Mouse (Mus musculus): Measurements from ENCODE around the gene Ndufs7. TPM values are rescaled to one million over a fixed set of nuclear protein-coding genes. Genes with fewer than 3 reads are reported as not detected.

Gene Ndufs7
- polyA plus RNA-seq, 1 experiment from 2014 or later, result 368 TPM

- Histone ChIP-seq H3K27me3 (replicated peaks) (no peaks in the 10 kb centered on the region), H3K27ac (replicated peaks) (no peak overlapping the region), H3K9me3 (replicated peaks) (no peaks in the 10 kb centered on the region), H3K4me2 (no peak overlapping the region), H3K36me3 (peaks cover 70% of the 10 kb centered on the region), H3K4me1 (peaks cover 9% of the 10 kb centered on the region), H3K9ac (replicated peaks) (no peak overlapping the region), H3K4me3 (replicated peaks) (no peak overlapping the region)
- no peak for ATAC-seq (ENCODE audit: low FRiP score)
- WGBS, result 73% methylated on average over 14 of the region's 15 CpGs
Observed at GRCm38 (mm10) chr10:80285222-80286070, 36.5 kb downstream of the Ndufs7 start.

- no peak for ATAC-seq (ENCODE audit: low FRiP score)
- H3K27ac ChIP-seq (replicated peaks), result no peak overlapping the region
- peaks cover 8% of the 10 kb centered on the region for H3K4me1 ChIP-seq
- no peak overlapping the region for H3K4me3 ChIP-seq (replicated peaks)
- no peaks in the 10 kb centered on the region for H3K27me3 ChIP-seq (replicated peaks)
- WGBS, result 93% methylated on average over 12 of the region's 12 CpGs
- no peaks in the 10 kb centered on the region for H3K9me3 ChIP-seq (replicated peaks)
- H3K36me3 ChIP-seq, result peaks cover 45% of the 10 kb centered on the region
- H3K4me2 ChIP-seq, result no peak overlapping the region
- H3K9ac ChIP-seq (replicated peaks), result no peak overlapping the region
Observed at GRCm38 (mm10) chr10:80288097-80288496, 39.2 kb downstream of the Ndufs7 start.

GRCm38 (mm10) chr10:80288657-80289056 lies 39.7 kb downstream of the Ndufs7 start:
- Histone ChIP-seq H3K27ac (replicated peaks) (no peak overlapping the region), H3K27me3 (replicated peaks) (no peaks in the 10 kb centered on the region), H3K9me3 (replicated peaks) (no peaks in the 10 kb centered on the region), H3K9ac (replicated peaks) (no peak overlapping the region), H3K36me3 (peaks cover 40% of the 10 kb centered on the region), H3K4me2 (no peak overlapping the region), H3K4me1 (peaks cover 14% of the 10 kb centered on the region), H3K4me3 (replicated peaks) (no peak overlapping the region)
- no peak for ATAC-seq (ENCODE audit: low FRiP score)
- 74% methylated on average over 8 of the region's 8 CpGs for WGBS

GRCm38 (mm10) chr10:80292251-80293146 lies 43.6 kb downstream of the Ndufs7 start, which contains the start of gene Rps15:
TSS of gene Rps15 (plus strand) at chr10:80292453.
- under 1% methylated on average over 72 of the region's 72 CpGs for WGBS
- Histone ChIP-seq H3K4me2 (peak within 1 kb of the TSS; percentile 82), H3K9me3 (replicated peaks) (no peaks in the 10 kb centered on the region), H3K9ac (replicated peaks) (peak within 1 kb of the TSS; percentile 95), H3K4me3 (replicated peaks) (peak within 1 kb of the TSS; percentile 88), H3K36me3 (peaks cover 22% of the 10 kb centered on the region), H3K27me3 (replicated peaks) (no peaks in the 10 kb centered on the region), H3K27ac (replicated peaks) (peak within 1 kb of the TSS; percentile 94), H3K4me1 (peaks cover 52% of the 10 kb centered on the region)
- ATAC-seq (ENCODE audit: low FRiP score), result peak; percentile 77

- Histone ChIP-seq H3K9ac (replicated peaks) (peak overlapping the region; percentile 95), H3K27me3 (replicated peaks) (no peaks in the 10 kb centered on the region), H3K36me3 (peaks cover 16% of the 10 kb centered on the region), H3K4me2 (peak overlapping the region; percentile 82), H3K4me3 (replicated peaks) (peak overlapping the region; percentile 88), H3K27ac (replicated peaks) (peak overlapping the region; percentile 94; the same call in 1 of the 2 replicates), H3K9me3 (replicated peaks) (no peaks in the 10 kb centered on the region), H3K4me1 (peaks cover 60% of the 10 kb centered on the region)
- ATAC-seq (ENCODE audit: low FRiP score), result no peak
- 27% methylated on average over 14 of the region's 14 CpGs for WGBS
Observed at GRCm38 (mm10) chr10:80293325-80293724, 44.4 kb downstream of the Ndufs7 start.

GRCm38 (mm10) chr10:80294311-80294710 lies 45.4 kb downstream of the Ndufs7 start:
- Histone ChIP-seq H3K9ac (replicated peaks) (no peak overlapping the region), H3K4me3 (replicated peaks) (0 out of 2 replicates have a peak overlapping the region, but pooled peaks have one; percentile 88), H3K27me3 (replicated peaks) (no peaks in the 10 kb centered on the region), H3K36me3 (peaks cover 15% of the 10 kb centered on the region), H3K4me2 (0 out of 2 replicates have a peak overlapping the region, but pooled peaks have one; percentile 82), H3K4me1 (peaks cover 67% of the 10 kb centered on the region), H3K27ac (replicated peaks) (no peak overlapping the region), H3K9me3 (replicated peaks) (no peaks in the 10 kb centered on the region)
- no peak for ATAC-seq (ENCODE audit: low FRiP score)
- 81% methylated on average over 4 of the region's 4 CpGs for WGBS

GRCm38 (mm10) chr10:80294788-80295303 lies 45.9 kb downstream of the Ndufs7 start:
- WGBS, result 50% methylated on average over 7 of the region's 7 CpGs
- no peak for ATAC-seq (ENCODE audit: low FRiP score)
- Histone ChIP-seq H3K4me2 (0 out of 2 replicates have a peak overlapping the region, but pooled peaks have one; percentile 85), H3K36me3 (peaks cover 15% of the 10 kb centered on the region), H3K9me3 (replicated peaks) (no peaks in the 10 kb centered on the region), H3K27ac (replicated peaks) (peak overlapping the region; percentile 93), H3K27me3 (replicated peaks) (no peaks in the 10 kb centered on the region), H3K4me3 (replicated peaks) (no peak overlapping the region), H3K9ac (replicated peaks) (peak overlapping the region; percentile 29; the same call in 1 of the 2 replicates), H3K4me1 (peaks cover 70% of the 10 kb centered on the region)

GRCm38 (mm10) chr10:80295618-80296425 lies 46.9 kb downstream of the Ndufs7 start, which contains the start of gene Apc2:
TSS of gene Apc2 (plus strand) at chr10:80295977.
- ATAC-seq (ENCODE audit: low FRiP score), result peak; percentile 71
- WGBS, result under 1% methylated on average over 26 of the region's 26 CpGs
- peak within 1 kb of the TSS; percentile 93 for H3K27ac ChIP-seq (replicated peaks)

GRCm38 (mm10) chr10:80296824-80297223 lies 47.9 kb downstream of the Ndufs7 start:
- H3K9ac ChIP-seq (replicated peaks), result peak overlapping the region; percentile 58

More at GRCm38 (mm10) chr10:80295618-80296425, 46.9 kb downstream of the Ndufs7 start, which contains the start of gene Apc2:
- Histone ChIP-seq H3K36me3 (peaks cover 15% of the 10 kb centered on the region), H3K4me2 (peak within 1 kb of the TSS; percentile 85), H3K27me3 (replicated peaks) (no peaks in the 10 kb centered on the region), H3K9ac (replicated peaks) (peak within 1 kb of the TSS; percentile 58), H3K9me3 (replicated peaks) (no peaks in the 10 kb centered on the region), H3K4me3 (replicated peaks) (peak within 1 kb of the TSS; percentile 47), H3K4me1 (peaks cover 79% of the 10 kb centered on the region)

GRCm38 (mm10) chr10:80297526-80298133 lies 48.7 kb downstream of the Ndufs7 start:
- ATAC-seq (ENCODE audit: low FRiP score), result no peak
- peaks cover 90% of the 10 kb centered on the region for H3K4me1 ChIP-seq
- H3K27me3 ChIP-seq (replicated peaks), result no peaks in the 10 kb centered on the region
- H3K27ac ChIP-seq (replicated peaks), result peak overlapping the region; percentile 95
- no peaks in the 10 kb centered on the region for H3K9me3 ChIP-seq (replicated peaks)
- H3K4me2 ChIP-seq, result peak overlapping the region; percentile 85
- no peak overlapping the region for H3K4me3 ChIP-seq (replicated peaks)
- 69% methylated on average over 8 of the region's 8 CpGs for WGBS
- H3K36me3 ChIP-seq, result peaks cover 20% of the 10 kb centered on the region
- peak overlapping the region; percentile 58 for H3K9ac ChIP-seq (replicated peaks)

More at GRCm38 (mm10) chr10:80296824-80297223, 47.9 kb downstream of the Ndufs7 start:
- peak overlapping the region; percentile 95 for H3K27ac ChIP-seq (replicated peaks)
- 74% methylated on average over 5 of the region's 5 CpGs for WGBS
- peak overlapping the region; percentile 47 for H3K4me3 ChIP-seq (replicated peaks)
- H3K4me1 ChIP-seq, result peaks cover 86% of the 10 kb centered on the region
- peak overlapping the region; percentile 85 for H3K4me2 ChIP-seq
- no peaks in the 10 kb centered on the region for H3K27me3 ChIP-seq (replicated peaks)
- peaks cover 15% of the 10 kb centered on the region for H3K36me3 ChIP-seq
- no peak for ATAC-seq (ENCODE audit: low FRiP score)
- H3K9me3 ChIP-seq (replicated peaks), result no peaks in the 10 kb centered on the region

All from neural tube, embryonic 15.5 days (tissue).